Mouse (Mus musculus) liver, embryonic 14.5 days (tissue): ENCODE data around the gene Uncx. TPM values are rescaled to one million over a fixed set of nuclear protein-coding genes. Genes with fewer than 3 reads are reported as not detected.

ENCODE experiments used
- ATAC-seq: fragments of 200-750 bp; cut with Nextera tagmentation; 2 replicates; pipeline ENCODE4 v1.8.0; 2017; ENCODE audit warnings: moderate number of reproducible peaks, mild to moderate bottlenecking, moderate library complexity; ENCODE audit not compliant: insufficient read depth
- DNase-seq, 3 experiments: peaks; one replicate each; pipeline ENCODE4 v3.0.0-alpha.2; 2012 to 2013; ENCODE audit warnings: low read depth in 3 of 3, low spot score in 3 of 3
- H3K27ac ChIP-seq: fragments of 300-500 bp; sonication (generic); 2 replicates; pipeline ENCODE4 v1.5.1; 2014; ENCODE audit warnings: moderate library complexity, mild to moderate bottlenecking, control low read depth, inconsistent platforms
- H3K27me3 ChIP-seq: fragments of 300-500 bp; sonication (generic); 2 replicates; pipeline ENCODE4 v1.6.1; 2014; ENCODE audit warnings: mild to moderate bottlenecking, low read length, moderate library complexity; ENCODE audit not compliant: control insufficient read depth, insufficient read depth
- H3K36me3 ChIP-seq: fragments of 300-500 bp; sonication (generic); replicated peaks from 2 replicates; pipeline ENCODE4 v1.6.1; 2014; ENCODE audit warnings: low read depth; ENCODE audit not compliant: control insufficient read depth, insufficient read depth
- H3K4me1 ChIP-seq, 2 experiments: fragments of 200-500 bp in 1 of 2; fragments of 300-500 bp in 1 of 2; sonication (generic) in 1 of 2; replicated peaks; 2 replicates each; pipeline ENCODE4 v1.6.1; 2012 to 2014; ENCODE audit warnings: antibody characterized with exemption in 1 of 2, inconsistent platforms in 1 of 2, low read length in 1 of 2; ENCODE audit not compliant: control insufficient read depth in 2 of 2, insufficient read depth in 2 of 2
- H3K4me2 ChIP-seq: fragments of 300-500 bp; sonication (generic); 2 replicates; pipeline ENCODE4 v1.6.1; 2014; ENCODE audit warnings: low read depth, mild to moderate bottlenecking, control low read depth, moderate library complexity
- H3K4me3 ChIP-seq, 2 experiments: fragments of 200-500 bp in 1 of 2; fragments of 300-500 bp in 1 of 2; sonication (generic) in 1 of 2; 2 replicates each; pipeline ENCODE4 v1.5.1; 2012 to 2014; ENCODE audit warnings: low read depth in 2 of 2, low read length in 2 of 2, mild to moderate bottlenecking in 2 of 2, control low read depth in 1 of 2, inconsistent platforms in 1 of 2, moderate library complexity in 1 of 2; ENCODE audit not compliant: insufficient read depth in 1 of 2
- H3K9ac ChIP-seq: fragments of 300-500 bp; sonication (generic); replicated peaks from 2 replicates; pipeline ENCODE4 v1.6.1; 2014; ENCODE audit warnings: mild to moderate bottlenecking, control low read depth, moderate library complexity
- H3K9me3 ChIP-seq: fragments of 300-500 bp; sonication (generic); 2 replicates; pipeline ENCODE4 v1.6.1; 2016; ENCODE audit warnings: low read length, mixed read lengths; ENCODE audit not compliant: control insufficient read depth
- CTCF ChIP-seq: IDR thresholded peaks from 2 replicates; pipeline ENCODE4 v1.5.1; 2016; ENCODE audit warnings: antibody characterized with exemption, low read depth, control low read depth
- EP300 ChIP-seq: IDR thresholded peaks from 2 replicates; pipeline ENCODE4 v1.6.1; 2016; ENCODE audit warnings: antibody characterized with exemption, low read depth
- WGBS: fragments of 180-500 bp; shearing (Covaris S2); extraction: QIAGEN DNeasy Blood & Tissue Kit; methylation state at CpG from one replicate; pipeline ENCODE4 v1.1.7; 2014; ENCODE audit not compliant: insufficient replicate concordance; 5-methylcytosine and 5-hydroxymethylcytosine counted together
- polyA plus RNA-seq, 2 experiments: library from polyadenylated mRNA; depleted of rRNA in 1 of 2; stranded (reverse) in 1 of 2; unstranded in 1 of 2; fragments of >200 nt; fragmentation: Nextera tagmentation in 1 of 2; extraction: Ambion mirVana in 1 of 2; gene quantifications; 2 replicates each; pipeline versions ENCODE4 v1.2.1 to v1.2.3; 2012 to 2014

Gene Uncx
- polyA plus RNA-seq, 2 experiments: not detected

- WGBS: 2% methylated on average over 43 of the region's 43 CpGs
- no peaks in the 10 kb centered on the region for H3K9me3 ChIP-seq
- no peak overlapping the region for H3K27ac ChIP-seq
- no peaks in the 10 kb centered on the region for H3K4me1 ChIP-seq
- no peak overlapping the region for H3K4me2 ChIP-seq
- H3K27me3 ChIP-seq: peaks cover 90% of the 10 kb centered on the region
- DNase-seq (no peak), ATAC-seq (no peak)
- TF ChIP-seq EP300 (no peak), CTCF (no peak)
- no peak overlapping the region for H3K4me3 ChIP-seq
- H3K9ac ChIP-seq: no peak overlapping the region
- no peaks in the 10 kb centered on the region for H3K36me3 ChIP-seq
These were observed 14.5 kb downstream of the Uncx start for GRCm38 (mm10) chr5:139557531-139558467.

GRCm38 (mm10) chr5:139558468-139558804, 15.1 kb downstream of the Uncx start:
- no peak for ATAC-seq
- no peak overlapping the region for H3K4me2 ChIP-seq

GRCm38 (mm10) chr5:139558917-139559660, 15.8 kb downstream of the Uncx start:
- H3K4me3 ChIP-seq: no peak overlapping the region
- 9% methylated on average over 12 of the region's 12 CpGs for WGBS
- no peak overlapping the region for H3K27ac ChIP-seq
- ATAC-seq (no peak), DNase-seq (no peak)
- no peaks in the 10 kb centered on the region for H3K9me3 ChIP-seq
- H3K27me3 ChIP-seq: peaks cover 84% of the 10 kb centered on the region
- H3K9ac ChIP-seq: no peak overlapping the region
- no peaks in the 10 kb centered on the region for H3K4me1 ChIP-seq
- TF ChIP-seq CTCF (no peak), EP300 (no peak)
- no peak overlapping the region for H3K4me2 ChIP-seq
- no peaks in the 10 kb centered on the region for H3K36me3 ChIP-seq

More at GRCm38 (mm10) chr5:139558468-139558804, 15.1 kb downstream of the Uncx start:
- H3K27me3 ChIP-seq: peaks cover 88% of the 10 kb centered on the region
- no peak overlapping the region for H3K27ac ChIP-seq
- TF ChIP-seq CTCF: no peak
- no peak overlapping the region for H3K4me3 ChIP-seq
- no peaks in the 10 kb centered on the region for H3K9me3 ChIP-seq
- DNase-seq: no peak
- no peaks in the 10 kb centered on the region for H3K36me3 ChIP-seq
- no peaks in the 10 kb centered on the region for H3K4me1 ChIP-seq
- WGBS: 1% methylated on average over 16 of the region's 16 CpGs
- no peak overlapping the region for H3K9ac ChIP-seq

- WGBS: 37% methylated on average over 7 of the region's 7 CpGs
- Histone ChIP-seq H3K4me2 (no peak overlapping the region), H3K27me3 (peaks cover 77% of the 10 kb centered on the region), H3K36me3 (no peaks in the 10 kb centered on the region), H3K9me3 (no peaks in the 10 kb centered on the region), H3K4me3 (no peak overlapping the region), H3K9ac (no peak overlapping the region), H3K4me1 (no peaks in the 10 kb centered on the region), H3K27ac (no peak overlapping the region)
- no peak for TF ChIP-seq CTCF
- TF ChIP-seq EP300: no peak
- DNase-seq (no peak), ATAC-seq (no peak)
These were observed 16.5 kb downstream of the Uncx start for GRCm38 (mm10) chr5:139559782-139560181.

GRCm38 (mm10) chr5:139561363-139562001, 18.2 kb downstream of the Uncx start:
- ATAC-seq (no peak), DNase-seq (no peak)
- WGBS: 46% methylated on average over 4 of the region's 4 CpGs
- H3K4me2 ChIP-seq: no peak overlapping the region
- no peak overlapping the region for H3K27ac ChIP-seq
- no peaks in the 10 kb centered on the region for H3K4me1 ChIP-seq
- no peak for TF ChIP-seq EP300
- TF ChIP-seq CTCF: no peak
- peaks cover 60% of the 10 kb centered on the region for H3K27me3 ChIP-seq
- H3K4me3 ChIP-seq: no peak overlapping the region
- H3K9me3 ChIP-seq: no peaks in the 10 kb centered on the region
- no peak overlapping the region for H3K9ac ChIP-seq
- H3K36me3 ChIP-seq: no peaks in the 10 kb centered on the region
